Mouse (Mus musculus) hindbrain, embryonic 11.5 days (tissue): ENCODE results near the gene Tmem117. TPM values are rescaled to one million over a fixed set of nuclear protein-coding genes. Genes with fewer than 3 reads are reported as not detected.

Source experiments
- ATAC-seq: fragments of 200-750 bp; cut with Nextera tagmentation; 2 replicates; pipeline ENCODE4 v1.8.0; 2017; ENCODE audit warnings: mild to moderate bottlenecking, moderate TSS enrichment, moderate library complexity; ENCODE audit not compliant: low FRiP score
- DNase-seq: peaks from one replicate; pipeline ENCODE4 v3.0.0-alpha.2; 2015; ENCODE audit warnings: low spot score
- H3K27ac ChIP-seq: fragments of 300-500 bp; sonication (generic); 2 replicates; pipeline ENCODE4 v1.5.1; 2014; ENCODE audit warnings: mild to moderate bottlenecking, low read depth, low read length
- H3K27me3 ChIP-seq: fragments of 300-500 bp; sonication (generic); 2 replicates; pipeline ENCODE4 v1.6.1; 2014; ENCODE audit warnings: mild to moderate bottlenecking, low read length, moderate library complexity, mixed read lengths; ENCODE audit not compliant: control insufficient read depth, insufficient read depth
- H3K36me3 ChIP-seq: fragments of 300-500 bp; sonication (generic); 2 replicates; pipeline ENCODE4 v1.6.1; 2014; ENCODE audit warnings: mild to moderate bottlenecking, low read length, moderate library complexity, mixed read lengths; ENCODE audit not compliant: control insufficient read depth, insufficient read depth
- H3K4me1 ChIP-seq: fragments of 300-500 bp; sonication (generic); replicated peaks from 2 replicates; pipeline ENCODE4 v1.6.1; 2014; ENCODE audit warnings: low read length, mixed read lengths; ENCODE audit not compliant: control insufficient read depth, insufficient read depth
- H3K4me2 ChIP-seq: fragments of 300-500 bp; sonication (generic); replicated peaks from 2 replicates; pipeline ENCODE4 v1.6.1; 2014; ENCODE audit warnings: mild to moderate bottlenecking, low read depth, low read length
- H3K4me3 ChIP-seq: fragments of 300-500 bp; sonication (generic); 2 replicates; pipeline ENCODE4 v1.5.1; 2014; ENCODE audit warnings: low read depth, low read length
- H3K9ac ChIP-seq: fragments of 300-500 bp; sonication (generic); 2 replicates; pipeline ENCODE4 v1.6.1; 2014; ENCODE audit warnings: low read depth, low read length
- H3K9me3 ChIP-seq: fragments of 300-500 bp; sonication (generic); 2 replicates; pipeline ENCODE4 v1.6.1; 2016; ENCODE audit warnings: low read length; ENCODE audit not compliant: control insufficient read depth
- WGBS: fragments of 180-500 bp; shearing (Covaris S2); extraction: QIAGEN DNeasy Blood & Tissue Kit; methylation state at CpG from one replicate; pipeline ENCODE4 v1.1.7; 2014; 5-methylcytosine and 5-hydroxymethylcytosine counted together
- polyA plus RNA-seq: library from polyadenylated mRNA; unstranded; fragments of >200 nt; fragmentation: Nextera tagmentation; extraction: Ambion mirVana; gene quantifications from 2 replicates; pipeline ENCODE4 v1.2.1, GENCODE M21; 2014

Gene Tmem117
- polyA plus RNA-seq, 1 experiment from 2014 or later = 3.3 TPM

- no peaks in the 10 kb centered on the region for H3K36me3 ChIP-seq
- H3K4me1 ChIP-seq = no peaks in the 10 kb centered on the region
- no peak overlapping the region for H3K27ac ChIP-seq
- H3K4me3 ChIP-seq = no peak overlapping the region
- DNase-seq (no peak), ATAC-seq (no peak)
- H3K27me3 ChIP-seq = no peaks in the 10 kb centered on the region
- H3K9ac ChIP-seq = no peak overlapping the region
- H3K4me2 ChIP-seq = no peak overlapping the region
- 78% methylated on average over 1 of the region's 1 CpGs for WGBS
- no peaks in the 10 kb centered on the region for H3K9me3 ChIP-seq
These were observed 35.4 kb upstream of the Tmem117 start for GRCm38 (mm10) chr15:94593586-94593985.

GRCm38 (mm10) chr15:94600145-94600707 lies 28.8 kb upstream of the Tmem117 start:
- H3K9ac ChIP-seq = no peak overlapping the region
- H3K4me1 ChIP-seq = no peaks in the 10 kb centered on the region
- DNase-seq (no peak), ATAC-seq (no peak)
- H3K9me3 ChIP-seq = no peaks in the 10 kb centered on the region
- H3K27ac ChIP-seq = no peak overlapping the region
- no peak overlapping the region for H3K4me2 ChIP-seq
- H3K36me3 ChIP-seq = no peaks in the 10 kb centered on the region
- WGBS = 81% methylated on average over 11 of the region's 11 CpGs
- no peaks in the 10 kb centered on the region for H3K27me3 ChIP-seq
- H3K4me3 ChIP-seq = no peak overlapping the region

GRCm38 (mm10) chr15:94601339-94601738 lies 27.7 kb upstream of the Tmem117 start:
- 16% methylated on average over 3 of the region's 3 CpGs for WGBS
- Histone ChIP-seq H3K9ac (no peak overlapping the region), H3K27me3 (no peaks in the 10 kb centered on the region), H3K4me3 (no peak overlapping the region), H3K4me1 (no peaks in the 10 kb centered on the region), H3K4me2 (no peak overlapping the region), H3K36me3 (no peaks in the 10 kb centered on the region), H3K9me3 (no peaks in the 10 kb centered on the region), H3K27ac (no peak overlapping the region)
- ATAC-seq (no peak), DNase-seq (peak; percentile 43)

GRCm38 (mm10) chr15:94602441-94602840 lies 26.6 kb upstream of the Tmem117 start:
- H3K4me2 ChIP-seq = no peak overlapping the region
- H3K4me3 ChIP-seq = no peak overlapping the region
- H3K36me3 ChIP-seq = no peaks in the 10 kb centered on the region
- H3K9ac ChIP-seq = no peak overlapping the region
- 85% methylated on average over 3 of the region's 3 CpGs for WGBS
- no peak for ATAC-seq
- DNase-seq = no peak
- no peaks in the 10 kb centered on the region for H3K4me1 ChIP-seq
- H3K9me3 ChIP-seq = no peaks in the 10 kb centered on the region
- no peaks in the 10 kb centered on the region for H3K27me3 ChIP-seq
- no peak overlapping the region for H3K27ac ChIP-seq

- H3K9ac ChIP-seq = no peak overlapping the region
- ATAC-seq = no peak
- no peaks in the 10 kb centered on the region for H3K27me3 ChIP-seq
- DNase-seq = no peak
- 92% methylated on average over 8 of the region's 8 CpGs for WGBS
- no peaks in the 10 kb centered on the region for H3K4me1 ChIP-seq
- no peaks in the 10 kb centered on the region for H3K36me3 ChIP-seq
- H3K9me3 ChIP-seq = no peaks in the 10 kb centered on the region
- no peak overlapping the region for H3K27ac ChIP-seq
- H3K4me3 ChIP-seq = no peak overlapping the region
- H3K4me2 ChIP-seq = no peak overlapping the region
These were observed 21.3 kb upstream of the Tmem117 start for GRCm38 (mm10) chr15:94607768-94608167.

- no peak for DNase-seq
- no peak overlapping the region for H3K27ac ChIP-seq
- 94% methylated on average over 11 of the region's 11 CpGs for WGBS
These were observed 13.0 kb upstream of the Tmem117 start for GRCm38 (mm10) chr15:94616036-94616435.

GRCm38 (mm10) chr15:94620909-94621308 lies 8.1 kb upstream of the Tmem117 start:
- no peaks in the 10 kb centered on the region for H3K9me3 ChIP-seq
- no peak overlapping the region for H3K9ac ChIP-seq
- ATAC-seq (no peak), DNase-seq (no peak)
- H3K27ac ChIP-seq = no peak overlapping the region
- no peaks in the 10 kb centered on the region for H3K36me3 ChIP-seq
- no peak overlapping the region for H3K4me3 ChIP-seq
- no peaks in the 10 kb centered on the region for H3K4me1 ChIP-seq
- no peaks in the 10 kb centered on the region for H3K27me3 ChIP-seq
- no peak overlapping the region for H3K4me2 ChIP-seq

More at GRCm38 (mm10) chr15:94616036-94616435, 13.0 kb upstream of the Tmem117 start:
- Histone ChIP-seq H3K27me3 (no peaks in the 10 kb centered on the region), H3K36me3 (no peaks in the 10 kb centered on the region), H3K4me1 (no peaks in the 10 kb centered on the region), H3K4me2 (no peak overlapping the region), H3K9ac (no peak overlapping the region), H3K9me3 (no peaks in the 10 kb centered on the region), H3K4me3 (no peak overlapping the region)
- no peak for ATAC-seq

- H3K4me1 ChIP-seq = no peaks in the 10 kb centered on the region
- H3K4me2 ChIP-seq = peak overlapping the region; percentile 98
- ATAC-seq = no peak; the same call in 1 of the 2 replicates
- H3K9ac ChIP-seq = no peak overlapping the region; the same call in 1 of the 2 replicates
- peak overlapping the region; percentile 50 for H3K4me3 ChIP-seq
- no peaks in the 10 kb centered on the region for H3K36me3 ChIP-seq
- no peaks in the 10 kb centered on the region for H3K27me3 ChIP-seq
- no peak overlapping the region for H3K27ac ChIP-seq
- no peaks in the 10 kb centered on the region for H3K9me3 ChIP-seq
- DNase-seq = no peak
- WGBS = 55% methylated on average over 2 of the region's 2 CpGs
These were observed 586 bp upstream of the Tmem117 start for GRCm38 (mm10) chr15:94628463-94628829.

GRCm38 (mm10) chr15:94630553-94630952 lies 1.5 kb downstream of the Tmem117 start:
- DNase-seq = no peak
- WGBS = 78% methylated on average over 4 of the region's 4 CpGs
- H3K4me1 ChIP-seq = no peaks in the 10 kb centered on the region
- no peaks in the 10 kb centered on the region for H3K27me3 ChIP-seq
- no peaks in the 10 kb centered on the region for H3K36me3 ChIP-seq
- no peak overlapping the region for H3K9ac ChIP-seq
- no peak overlapping the region for H3K27ac ChIP-seq
- H3K4me3 ChIP-seq = no peak overlapping the region
- H3K4me2 ChIP-seq = no peak overlapping the region
- ATAC-seq = no peak
- no peaks in the 10 kb centered on the region for H3K9me3 ChIP-seq
